Mouse (Mus musculus) intestine, embryonic 14.5 days (tissue): ENCODE data around the gene Olfr1494. TPM values are rescaled to one million over a fixed set of nuclear protein-coding genes. Genes with fewer than 3 reads are reported as not detected.

Experiments
- ATAC-seq: fragments of 200-750 bp; cut with Nextera tagmentation; replicated peaks from 2 replicates; pipeline ENCODE4 v1.8.0; 2017; ENCODE audit warnings: low read depth, moderate number of reproducible peaks, moderate TSS enrichment, moderate library complexity; ENCODE audit not compliant: low FRiP score, low TSS enrichment
- DNase-seq: peaks from one replicate; pipeline ENCODE4 v3.0.0-alpha.2; 2018; ENCODE audit warnings: low spot score
- H3K27ac ChIP-seq: fragments of 300-500 bp; sonication (generic); 2 replicates; pipeline ENCODE4 v1.5.1; 2014; ENCODE audit warnings: low read depth, mild to moderate bottlenecking, control low read depth
- H3K27me3 ChIP-seq: fragments of 300-500 bp; sonication (generic); replicated peaks from 2 replicates; pipeline ENCODE4 v1.6.1; 2014; ENCODE audit warnings: low read length, control low read depth; ENCODE audit not compliant: control insufficient read depth, insufficient read depth
- H3K36me3 ChIP-seq: fragments of 300-500 bp; sonication (generic); 2 replicates; pipeline ENCODE4 v1.6.1; 2014; ENCODE audit warnings: low read length, control low read depth; ENCODE audit not compliant: control insufficient read depth, insufficient read depth
- H3K4me1 ChIP-seq: fragments of 300-500 bp; sonication (generic); replicated peaks from 2 replicates; pipeline ENCODE4 v1.6.1; 2014; ENCODE audit warnings: low read length, control low read depth, mixed read lengths; ENCODE audit not compliant: control insufficient read depth, insufficient read depth
- H3K4me2 ChIP-seq: fragments of 300-500 bp; sonication (generic); 2 replicates; pipeline ENCODE4 v1.6.1; 2014; ENCODE audit warnings: low read length
- H3K4me3 ChIP-seq: fragments of 300-500 bp; sonication (generic); 2 replicates; pipeline ENCODE4 v1.5.1; 2014; ENCODE audit warnings: low read depth, low read length, control low read depth, mixed read lengths
- H3K9ac ChIP-seq: fragments of 300-500 bp; sonication (generic); 2 replicates; pipeline ENCODE4 v1.6.1; 2014; ENCODE audit warnings: mild to moderate bottlenecking, low read length
- H3K9me3 ChIP-seq: fragments of 300-500 bp; sonication (generic); 2 replicates; pipeline ENCODE4 v1.6.1; 2016; ENCODE audit warnings: low read length, control low read depth; ENCODE audit not compliant: control insufficient read depth
- WGBS: fragments of 180-500 bp; shearing (Covaris S2); extraction: QIAGEN DNeasy Blood & Tissue Kit; methylation state at CpG from one replicate; pipeline ENCODE4 v1.1.7; 2014; 5-methylcytosine and 5-hydroxymethylcytosine counted together
- polyA plus RNA-seq: library from polyadenylated mRNA; unstranded; fragments of >200 nt; fragmentation: Nextera tagmentation; extraction: Ambion mirVana; gene quantifications from 2 replicates; pipeline ENCODE4 v1.2.1, GENCODE M21; 2014

Gene Olfr1494
- polyA plus RNA-seq = not detected in 2 replicates

GRCm38 (mm10) chr19:13739428-13739827 is at the start of gene Olfr1494:
Gene Olfr1494, plus strand, starts transcription at chr19:13739728.
- H3K4me1 ChIP-seq = no peaks in the 10 kb centered on the region
- H3K36me3 ChIP-seq = no peaks in the 10 kb centered on the region
- no peak within 1 kb of the TSS for H3K4me3 ChIP-seq
- no peaks in the 10 kb centered on the region for H3K9me3 ChIP-seq
- ATAC-seq = no peak
- no peak for DNase-seq
- 86% methylated on average over 4 of the region's 4 CpGs for WGBS
- no peak within 1 kb of the TSS for H3K27ac ChIP-seq
- H3K9ac ChIP-seq = no peak within 1 kb of the TSS
- H3K4me2 ChIP-seq = no peak within 1 kb of the TSS
- no peaks in the 10 kb centered on the region for H3K27me3 ChIP-seq

- no peak for ATAC-seq
- 80% methylated on average over 3 of the region's 3 CpGs for WGBS
Observed at GRCm38 (mm10) chr19:13696968-13697367, 42.6 kb upstream of the Olfr1494 start, which contains the start of gene Olfr1491. Gene Olfr1491, plus strand, starts transcription at chr19:13697268.

GRCm38 (mm10) chr19:13722978-13723377 is 16.6 kb upstream of the Olfr1494 start, which contains the start of gene Olfr1493-ps1:
Gene Olfr1493-ps1, plus strand, starts transcription at chr19:13723278.
- H3K27me3 ChIP-seq = no peaks in the 10 kb centered on the region
- 64% methylated on average over 2 of the region's 2 CpGs for WGBS
- H3K27ac ChIP-seq = no peak within 1 kb of the TSS

More at GRCm38 (mm10) chr19:13696968-13697367, 42.6 kb upstream of the Olfr1494 start, which contains the start of gene Olfr1491:
- Histone ChIP-seq H3K27me3 (no peaks in the 10 kb centered on the region), H3K4me1 (no peaks in the 10 kb centered on the region), H3K9ac (no peak within 1 kb of the TSS), H3K9me3 (no peaks in the 10 kb centered on the region), H3K36me3 (no peaks in the 10 kb centered on the region), H3K27ac (no peak within 1 kb of the TSS), H3K4me3 (no peak within 1 kb of the TSS), H3K4me2 (no peak within 1 kb of the TSS)
- DNase-seq = no peak

GRCm38 (mm10) chr19:13749366-13749765 is 9.8 kb downstream of the Olfr1494 start:
- H3K9ac ChIP-seq = no peak overlapping the region
- H3K4me3 ChIP-seq = no peak overlapping the region
- H3K27ac ChIP-seq = no peak overlapping the region
- no peaks in the 10 kb centered on the region for H3K9me3 ChIP-seq
- H3K4me1 ChIP-seq = no peaks in the 10 kb centered on the region
- ATAC-seq = no peak
- no peaks in the 10 kb centered on the region for H3K27me3 ChIP-seq
- WGBS = 88% methylated on average over 1 of the region's 1 CpGs
- no peaks in the 10 kb centered on the region for H3K36me3 ChIP-seq
- no peak overlapping the region for H3K4me2 ChIP-seq
- no peak for DNase-seq

More at GRCm38 (mm10) chr19:13722978-13723377, 16.6 kb upstream of the Olfr1494 start, which contains the start of gene Olfr1493-ps1:
- H3K4me2 ChIP-seq = no peak within 1 kb of the TSS
- DNase-seq (no peak), ATAC-seq (no peak)
- H3K9me3 ChIP-seq = no peaks in the 10 kb centered on the region
- H3K36me3 ChIP-seq = no peaks in the 10 kb centered on the region
- H3K9ac ChIP-seq = no peak within 1 kb of the TSS
- no peak within 1 kb of the TSS for H3K4me3 ChIP-seq
- no peaks in the 10 kb centered on the region for H3K4me1 ChIP-seq

- Histone ChIP-seq H3K4me1 (no peaks in the 10 kb centered on the region), H3K4me3 (no peak within 1 kb of the TSS), H3K27ac (no peak within 1 kb of the TSS), H3K4me2 (no peak within 1 kb of the TSS), H3K36me3 (no peaks in the 10 kb centered on the region), H3K9me3 (no peaks in the 10 kb centered on the region), H3K9ac (no peak within 1 kb of the TSS), H3K27me3 (no peaks in the 10 kb centered on the region)
- 78% methylated on average over 3 of the region's 3 CpGs for WGBS
- ATAC-seq (no peak), DNase-seq (no peak)
Observed at GRCm38 (mm10) chr19:13764306-13764705, 24.8 kb downstream of the Olfr1494 start, which contains the start of gene Olfr1495. Gene Olfr1495, plus strand, starts transcription at chr19:13764606.

GRCm38 (mm10) chr19:13768565-13769276 is 29.2 kb downstream of the Olfr1494 start:
- Histone ChIP-seq H3K9me3 (no peaks in the 10 kb centered on the region), H3K27ac (no peak overlapping the region), H3K27me3 (no peaks in the 10 kb centered on the region), H3K36me3 (no peaks in the 10 kb centered on the region), H3K4me2 (no peak overlapping the region), H3K4me3 (no peak overlapping the region), H3K9ac (no peak overlapping the region), H3K4me1 (no peaks in the 10 kb centered on the region)
- DNase-seq (no peak), ATAC-seq (no peak)
- WGBS = 88% methylated on average over 9 of the region's 9 CpGs

GRCm38 (mm10) chr19:13777578-13777977 is 38.0 kb downstream of the Olfr1494 start, which contains the start of gene Olfr1496:
Gene Olfr1496, plus strand, starts transcription at chr19:13777878.
- ATAC-seq (no peak), DNase-seq (no peak)
- 93% methylated on average over 1 of the region's 1 CpGs for WGBS
- H3K4me2 ChIP-seq = no peak within 1 kb of the TSS
- H3K4me1 ChIP-seq = no peaks in the 10 kb centered on the region
- H3K4me3 ChIP-seq = no peak within 1 kb of the TSS
- H3K27ac ChIP-seq = no peak within 1 kb of the TSS
- H3K27me3 ChIP-seq = no peaks in the 10 kb centered on the region
- H3K36me3 ChIP-seq = no peaks in the 10 kb centered on the region
- no peak within 1 kb of the TSS for H3K9ac ChIP-seq
- H3K9me3 ChIP-seq = no peaks in the 10 kb centered on the region

- H3K4me1 ChIP-seq = no peaks in the 10 kb centered on the region
- H3K4me3 ChIP-seq = no peak within 1 kb of the TSS
- H3K36me3 ChIP-seq = no peaks in the 10 kb centered on the region
- no peak within 1 kb of the TSS for H3K4me2 ChIP-seq
- DNase-seq (no peak), ATAC-seq (no peak)
- H3K27me3 ChIP-seq = no peaks in the 10 kb centered on the region
- H3K27ac ChIP-seq = no peak within 1 kb of the TSS
- H3K9ac ChIP-seq = no peak within 1 kb of the TSS
- no peaks in the 10 kb centered on the region for H3K9me3 ChIP-seq
Observed at GRCm38 (mm10) chr19:13798102-13798501, 58.6 kb downstream of the Olfr1494 start, which contains the start of gene Olfr1497. Gene Olfr1497, minus strand, starts transcription at chr19:13798202.
